Mouse (Mus musculus): ENCODE measurements around the gene Pde3a.

Pde3a gene

DNA sequence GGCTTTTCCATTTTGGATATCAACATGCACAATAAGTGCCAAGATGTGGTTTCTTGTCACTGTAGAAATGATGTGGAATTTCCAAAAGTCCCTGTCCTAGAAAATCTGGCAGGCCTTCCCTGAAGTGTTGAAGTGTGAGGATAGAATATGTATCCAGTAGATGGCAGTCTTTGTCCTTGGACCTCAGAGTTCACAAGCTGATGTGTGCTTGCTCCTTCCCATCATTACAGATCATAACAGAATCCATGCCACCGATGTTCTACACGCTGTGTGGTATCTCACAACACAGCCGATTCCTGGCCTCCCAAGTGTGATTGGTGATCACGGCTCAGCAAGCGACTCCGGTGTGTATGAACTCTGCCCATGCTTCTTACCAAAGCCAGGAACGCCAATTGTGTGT, 238.2 kb downstream of the Pde3a start:
- DNase-seq (ENCODE audit: extremely low read depth, low read depth), result no peak

DNA sequence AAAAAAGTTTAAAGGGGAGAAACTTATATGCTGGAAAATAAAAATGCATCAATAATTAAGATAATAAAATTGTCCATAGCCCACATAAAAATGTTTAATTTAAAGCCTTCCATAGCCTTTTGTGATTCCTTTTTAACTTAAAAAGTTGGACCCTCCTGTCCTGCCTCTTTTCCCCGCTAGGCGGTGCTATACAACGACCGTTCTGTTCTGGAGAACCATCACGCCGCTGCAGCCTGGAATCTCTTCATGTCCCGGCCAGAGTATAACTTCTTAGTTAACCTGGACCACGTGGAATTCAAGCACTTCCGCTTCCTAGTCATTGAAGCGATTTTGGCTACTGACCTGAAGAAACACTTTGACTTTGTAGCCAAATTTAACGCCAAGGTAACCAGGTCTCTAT, 239.6 kb downstream of the Pde3a start:
- no peak for DNase-seq (ENCODE audit: extremely low read depth, low read depth)

DNA sequence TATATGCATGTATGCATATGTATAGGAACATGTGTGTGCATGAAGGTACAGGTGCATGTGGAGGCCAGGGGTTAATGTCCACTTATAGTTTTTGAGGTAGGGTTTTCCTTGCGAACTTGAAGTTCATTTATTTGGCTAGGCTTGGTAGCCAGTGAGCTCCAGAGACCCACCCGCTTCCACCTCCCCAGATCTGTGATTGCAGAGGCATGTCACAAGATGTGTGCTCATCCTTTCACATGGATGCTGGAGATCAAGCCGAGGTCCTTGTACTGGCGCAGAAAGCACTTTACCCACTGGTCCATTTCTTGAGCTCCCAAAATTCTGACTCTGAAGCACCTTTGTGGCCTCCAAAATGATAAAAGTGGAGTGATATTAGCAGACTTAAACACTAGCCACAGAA, 245.8 kb downstream of the Pde3a start:
- no peak for DNase-seq (ENCODE audit: extremely low read depth, low read depth)

DNA sequence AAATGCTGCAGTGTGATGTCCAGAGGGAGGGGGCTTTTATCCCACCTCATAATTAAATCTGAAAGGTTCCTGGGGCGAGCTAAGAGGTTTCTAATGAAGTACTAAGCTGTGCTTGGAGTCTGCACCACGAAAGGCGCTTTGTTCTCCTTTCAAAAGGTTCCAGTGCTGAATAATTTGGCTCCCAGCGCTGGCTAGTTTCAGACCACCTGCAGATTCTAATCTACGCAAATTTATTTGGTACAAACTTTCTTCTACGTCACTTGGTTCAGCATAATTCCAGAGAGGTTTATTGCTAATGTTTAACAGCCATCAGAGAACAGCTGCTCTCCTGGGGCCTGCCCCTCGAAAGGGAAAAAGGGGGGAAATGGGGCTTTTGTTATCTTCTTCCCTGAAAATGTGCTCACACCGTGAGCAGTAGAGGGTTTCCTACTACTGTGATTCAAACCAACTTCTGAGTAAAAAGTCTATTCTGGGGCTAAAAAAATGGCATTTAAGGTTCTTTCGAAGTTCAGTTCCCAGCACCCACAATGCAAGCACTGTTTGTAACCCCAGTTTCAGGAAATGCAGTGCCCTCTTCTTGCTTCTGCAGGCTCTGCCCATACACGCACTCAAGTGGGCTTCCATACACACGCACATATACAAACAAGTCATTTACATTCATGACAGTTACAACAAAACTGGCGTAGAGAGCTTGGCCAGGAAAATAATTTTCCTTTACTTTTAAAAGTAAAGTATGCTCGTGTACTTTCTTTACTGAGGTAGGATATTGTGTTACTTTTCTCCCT, 246.8 kb downstream of the Pde3a start:
- no peak for DNase-seq (ENCODE audit: extremely low read depth, low read depth)

DNA sequence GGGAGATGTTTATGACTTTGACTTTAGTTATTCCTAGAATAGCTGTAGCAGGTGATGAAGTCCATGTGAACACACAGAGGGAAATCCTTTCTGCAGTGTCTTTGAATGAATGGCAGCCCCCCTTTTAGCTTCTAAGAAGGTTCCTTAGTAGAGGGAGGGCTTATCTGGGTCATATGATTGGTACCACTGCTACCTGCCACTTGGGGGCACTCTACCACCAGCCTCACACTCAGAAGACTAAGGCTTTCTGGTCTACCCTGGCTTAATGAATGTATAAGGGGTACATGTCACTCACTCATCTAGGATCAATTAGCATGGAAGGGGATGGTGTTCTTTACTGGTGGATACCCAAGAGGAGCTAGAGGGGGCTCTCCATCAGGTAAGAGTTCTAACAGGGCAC, 250.4 kb downstream of the Pde3a start:
- DNase-seq (ENCODE audit: extremely low read depth, low read depth), result no peak

DNA sequence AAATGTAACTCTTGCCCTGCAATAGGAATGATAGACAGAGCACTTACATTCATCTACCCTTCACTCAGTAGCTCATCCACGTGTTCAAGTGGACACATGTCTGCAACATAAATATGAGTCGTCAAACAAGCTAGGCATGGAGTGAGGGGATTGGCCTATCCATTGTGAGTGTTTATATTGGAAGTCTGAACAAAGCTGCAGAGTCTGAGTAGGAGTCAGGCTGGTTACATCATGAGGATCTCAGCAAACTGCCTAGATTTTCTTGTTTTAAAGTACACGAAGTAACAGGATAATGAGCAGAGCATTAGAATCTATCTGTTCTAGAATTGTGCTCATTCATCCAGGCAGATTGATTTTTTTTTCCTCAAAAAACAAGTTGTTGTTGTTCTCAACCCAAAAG, 252.1 kb downstream of the Pde3a start:
- no peak for DNase-seq (ENCODE audit: extremely low read depth, low read depth)

DNA sequence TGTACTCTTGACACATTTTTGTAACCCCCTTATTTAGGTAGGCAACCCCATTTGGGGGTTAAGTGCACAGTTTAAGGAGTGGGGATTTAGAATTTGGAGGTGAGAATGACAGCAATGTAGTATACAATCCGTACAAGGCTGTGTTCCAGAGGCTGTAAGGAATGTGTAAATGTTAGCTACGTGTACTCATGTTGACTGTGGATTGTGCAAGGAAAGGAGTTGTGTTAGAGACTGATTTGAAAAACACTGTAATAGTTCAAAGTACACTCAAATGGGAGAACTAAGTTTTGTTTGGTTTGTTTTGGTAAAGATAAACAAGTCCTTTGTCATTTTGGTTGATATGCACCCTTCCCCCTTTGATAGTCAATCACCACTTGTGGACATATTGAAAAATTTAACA, 273.5 kb downstream of the Pde3a start:
- no peak for DNase-seq (ENCODE audit: extremely low read depth, low read depth)

DNA sequence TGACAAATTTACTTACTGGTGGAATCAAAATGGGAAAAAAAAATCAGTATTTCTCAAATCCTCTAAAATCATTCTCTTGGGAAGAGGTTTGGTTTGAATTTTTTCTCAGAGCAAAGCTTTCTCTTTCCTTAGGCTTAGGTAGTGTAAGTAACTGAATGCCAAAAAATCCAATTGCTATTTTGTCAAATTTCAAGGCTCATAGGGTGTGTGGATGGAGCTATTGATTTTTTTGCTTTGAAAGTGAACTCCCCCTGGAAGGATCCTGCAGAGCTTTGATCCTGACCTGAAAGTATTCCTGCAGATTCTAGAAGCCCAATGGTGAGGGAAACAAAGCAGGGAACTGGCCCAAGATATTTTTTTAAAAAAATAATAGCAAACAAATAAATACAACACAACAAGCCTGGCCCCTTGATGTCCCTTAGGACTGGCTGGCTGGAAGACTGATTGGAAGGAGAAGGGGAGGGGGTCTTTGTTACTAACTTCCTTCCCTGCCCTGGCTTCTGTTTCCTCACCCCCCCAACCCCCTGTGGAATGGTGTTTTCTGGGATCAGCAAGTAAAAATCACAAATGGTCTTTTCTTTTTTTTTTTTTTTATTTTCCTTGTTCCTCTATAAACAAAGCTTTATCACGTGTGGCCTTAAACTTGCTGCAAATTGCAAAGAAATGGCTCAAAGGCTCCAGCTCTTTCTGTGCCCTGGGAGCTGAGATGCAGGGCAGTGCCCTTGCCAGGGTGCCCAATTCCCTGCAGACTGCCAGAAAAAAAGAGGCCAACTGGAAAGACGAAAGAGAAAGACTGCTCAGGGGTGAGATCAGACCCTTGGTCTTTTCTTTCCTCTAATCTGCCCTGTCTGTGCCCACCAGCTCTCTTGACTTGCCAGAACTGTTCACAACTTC, 274.9 kb downstream of the Pde3a start, which contains the start of gene Slco1c1:
Slco1c1 (plus strand) TSS at position 622 of the 894 bp plus-strand sequence.
- DNase-seq (ENCODE audit: extremely low read depth, low read depth), result no peak

DNA sequence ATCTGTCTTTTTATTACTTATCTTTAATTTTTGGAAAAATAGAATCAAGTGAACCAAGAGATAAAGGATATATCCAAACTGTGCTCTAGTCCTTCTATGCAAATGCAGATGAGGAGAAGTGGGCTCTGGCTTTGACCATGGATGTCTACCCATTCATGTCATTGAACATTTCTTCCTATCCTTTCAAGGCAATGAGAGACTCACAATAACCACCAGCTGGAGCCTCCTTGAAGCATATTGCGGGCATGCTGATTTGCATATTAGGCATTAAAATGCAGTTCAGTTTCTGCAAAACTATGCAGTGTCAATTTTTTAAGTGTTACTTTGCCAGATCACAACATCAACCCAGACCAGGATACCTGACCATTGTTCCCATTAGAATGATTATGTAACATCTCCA, 276.7 kb downstream of the Pde3a start:
- no peak for DNase-seq (ENCODE audit: extremely low read depth, low read depth)

DNA sequence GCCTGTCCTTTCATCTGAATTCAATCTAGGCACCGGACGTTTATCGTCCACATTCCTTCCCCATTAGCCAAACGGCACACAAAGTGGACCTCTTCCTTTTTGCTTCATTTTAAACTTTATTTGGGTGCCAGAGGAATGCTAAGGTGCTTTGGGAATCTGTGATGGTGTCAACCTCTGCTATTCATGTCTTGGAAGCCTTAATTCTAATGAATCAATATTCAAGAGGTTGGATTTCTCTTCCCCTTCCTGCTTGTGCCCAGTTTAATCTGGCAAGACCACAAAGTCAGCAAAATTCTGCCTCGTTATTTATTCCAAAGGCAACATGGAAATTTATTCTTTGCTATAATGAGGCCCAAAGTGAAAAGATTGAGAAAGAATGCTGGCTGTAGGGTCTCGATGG, 281.8 kb downstream of the Pde3a start:
- no peak for DNase-seq (ENCODE audit: extremely low read depth, low read depth)

DNA sequence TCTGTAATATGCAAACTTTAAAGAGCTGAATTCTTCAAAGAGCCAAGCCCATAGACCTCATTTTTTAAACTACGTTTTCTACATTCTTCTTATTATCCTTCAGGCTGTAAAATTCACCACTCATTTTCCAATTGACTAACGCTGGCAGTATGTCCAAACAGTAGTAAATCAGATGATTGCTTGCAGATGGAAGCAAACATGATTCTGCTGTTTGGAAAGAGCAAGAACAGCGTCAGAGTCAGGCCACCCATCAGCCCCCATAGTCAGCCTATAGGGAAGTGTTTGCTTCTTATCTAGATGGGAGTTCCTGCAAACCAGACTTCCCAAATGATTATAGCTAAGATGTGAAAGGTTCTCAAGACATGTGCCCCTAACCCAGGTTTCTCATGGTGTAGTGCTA, 288.2 kb downstream of the Pde3a start:
- DNase-seq (ENCODE audit: extremely low read depth, low read depth), result no peak

DNA sequence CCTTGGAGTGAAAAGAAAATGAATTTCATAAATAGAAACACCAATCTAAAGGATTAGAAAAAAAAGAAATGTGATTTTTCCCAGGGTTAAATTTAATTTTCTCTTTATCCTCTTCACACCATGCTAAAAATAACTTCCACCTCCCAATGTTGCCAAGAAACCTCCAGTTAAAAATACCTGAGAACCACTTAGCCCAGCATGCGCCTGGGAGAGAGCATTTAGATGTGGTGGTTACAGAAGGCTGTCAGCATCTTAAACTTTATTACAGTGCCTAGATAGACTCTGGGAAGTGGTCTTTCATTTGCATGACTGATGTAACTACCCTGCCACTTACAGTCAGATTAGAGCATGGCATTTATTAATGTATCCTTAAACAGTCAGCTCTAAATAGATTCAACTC, 292.1 kb downstream of the Pde3a start:
- DNase-seq (ENCODE audit: extremely low read depth, low read depth), result no peak

DNA sequence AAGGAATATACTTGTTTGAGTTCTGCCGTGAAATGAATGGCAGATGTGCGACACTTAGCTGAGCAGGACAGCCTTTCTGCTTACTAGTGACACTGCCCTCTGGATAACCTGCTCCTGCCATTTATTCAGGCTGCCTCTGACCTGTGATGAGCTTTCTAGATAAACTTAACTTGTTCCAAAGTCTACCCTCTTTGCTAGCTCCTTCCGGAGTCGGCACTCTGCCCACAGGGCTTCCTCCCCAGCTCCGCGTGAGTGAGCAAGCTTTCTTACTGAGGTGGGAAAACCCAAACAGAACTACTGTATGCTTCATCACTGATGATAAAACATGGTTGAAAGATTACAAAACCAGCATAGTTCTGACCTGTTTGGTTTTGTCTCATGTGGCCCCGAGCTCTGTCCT, 294.3 kb downstream of the Pde3a start:
- no peak for DNase-seq (ENCODE audit: extremely low read depth, low read depth)
